Mouse (Mus musculus): ENCODE data around the gene Gm29735. TPM values are rescaled to one million over a fixed set of nuclear protein-coding genes. Genes with fewer than 3 reads are reported as not detected.
"Not testable (repeated sequence)": the region's sequence is repeated elsewhere in the genome, so short reads cannot be mapped to it uniquely, and the experiment has no call there.

Gene Gm29735
- not detected in 2 replicates for polyA plus RNA-seq (2014; fragmentation: Nextera tagmentation; extraction: Ambion mirVana)

GRCm38 (mm10) chr7:142157013-142157412 lies at the start of gene Gm29735:
TSS of gene Gm29735 (minus strand) at chr7:142157113.
- not testable (repeated sequence) for H3K27ac ChIP-seq (ENCODE audit: low read depth, low read length); H3K36me3 ChIP-seq (ENCODE audit: control insufficient read depth, insufficient read depth, low read length); H3K9me3 ChIP-seq (ENCODE audit: control insufficient read depth, low read length); H3K4me1 ChIP-seq (ENCODE audit: control insufficient read depth, insufficient read depth, low read length); H3K27me3 ChIP-seq (ENCODE audit: control insufficient read depth, insufficient read depth, low read length); H3K4me2 ChIP-seq; H3K4me3 ChIP-seq (ENCODE audit: low read depth, low read length); ATAC-seq (ENCODE audit: low FRiP score); DNase-seq (ENCODE audit: low spot score, missing footprints); H3K9ac ChIP-seq (ENCODE audit: low read length)
- WGBS: 42% methylated on average over 2 of the region's 2 CpGs

DNA sequence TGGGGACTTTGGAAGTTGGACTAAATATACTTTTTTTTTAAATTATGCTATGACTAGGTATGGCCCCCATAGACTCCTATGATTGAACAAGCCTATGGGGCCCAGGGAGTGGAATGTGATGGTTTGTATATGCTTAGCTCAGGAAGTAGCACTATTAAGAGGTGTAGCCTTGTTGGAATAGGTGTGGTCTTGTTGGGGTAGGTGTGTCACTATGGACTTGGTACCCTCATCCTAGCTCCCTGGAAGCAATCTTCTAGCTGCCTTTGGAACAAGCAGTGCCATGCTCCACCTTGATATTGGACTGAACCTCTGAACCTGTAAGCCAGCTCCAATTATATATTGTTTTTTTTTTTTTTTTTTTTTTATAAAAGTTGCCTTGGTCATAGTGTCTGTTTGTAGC lies 48.6 kb upstream of the Gm29735 start:
- no peaks in the 10 kb centered on the region for H3K9me3 ChIP-seq (ENCODE audit: control insufficient read depth, low read length)
- no peaks in the 10 kb centered on the region for H3K4me1 ChIP-seq (ENCODE audit: control insufficient read depth, insufficient read depth, low read length)
- DNase-seq (ENCODE audit: low spot score, missing footprints) (no peak), ATAC-seq (ENCODE audit: low FRiP score) (no peak)
- no peak overlapping the region for H3K4me2 ChIP-seq
- H3K9ac ChIP-seq (ENCODE audit: low read length): no peak overlapping the region
- no peak overlapping the region for H3K4me3 ChIP-seq (ENCODE audit: low read depth, low read length)
- no peaks in the 10 kb centered on the region for H3K36me3 ChIP-seq (ENCODE audit: control insufficient read depth, insufficient read depth, low read length)
- no peaks in the 10 kb centered on the region for H3K27me3 ChIP-seq (ENCODE audit: control insufficient read depth, insufficient read depth, low read length)
- H3K27ac ChIP-seq (ENCODE audit: low read depth, low read length): no peak overlapping the region

DNA sequence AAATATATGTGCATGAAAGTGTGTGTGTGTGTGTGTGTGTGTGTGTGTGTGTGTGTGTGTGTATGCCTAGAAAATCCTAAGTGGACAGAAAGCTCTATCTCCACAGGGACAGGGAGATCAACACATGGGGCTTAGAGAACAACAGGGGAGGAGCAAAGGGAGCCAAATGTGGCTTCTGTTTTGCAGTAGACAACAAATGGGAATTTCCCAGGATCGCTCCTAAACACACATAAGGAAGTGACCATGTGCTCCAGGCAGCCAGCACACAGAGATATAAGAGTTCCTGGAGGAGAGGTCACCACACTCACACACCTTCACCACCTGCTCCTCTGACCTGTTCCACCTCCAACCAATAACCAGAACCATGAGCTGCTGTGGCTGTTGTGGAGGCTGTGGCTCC lies 44.2 kb upstream of the Gm29735 start, which contains the start of gene Krtap5-3:
Gene Krtap5-3, plus strand, starts transcription at position 301 of the 400 bp plus-strand sequence.
- WGBS: 79% methylated on average over 1 of the region's 1 CpGs
- no peak for ATAC-seq (ENCODE audit: low FRiP score)

DNA sequence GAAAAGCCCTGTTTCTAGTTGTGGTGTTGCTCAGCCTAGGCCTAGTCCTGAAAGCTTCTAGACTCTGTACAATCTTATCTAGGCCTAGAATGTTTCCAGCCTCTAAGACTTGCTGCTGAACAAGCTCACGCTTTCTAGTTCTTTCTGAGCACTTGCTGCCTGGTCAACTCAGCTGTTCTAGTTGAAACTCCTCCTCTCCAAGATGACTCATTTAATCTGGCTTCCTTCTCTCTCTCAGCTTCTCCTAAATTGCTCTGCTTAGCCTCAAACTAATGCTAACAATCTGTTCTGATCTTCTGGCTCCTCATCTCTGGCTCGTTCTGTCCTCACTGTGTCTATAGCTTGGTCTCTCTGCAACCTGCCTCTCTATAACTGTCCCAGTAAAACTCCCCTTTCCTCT lies 41.8 kb upstream of the Gm29735 start:
- Histone ChIP-seq H3K4me3 (ENCODE audit: low read depth, low read length) (no peak overlapping the region), H3K4me2 (no peak overlapping the region), H3K4me1 (ENCODE audit: control insufficient read depth, insufficient read depth, low read length) (no peaks in the 10 kb centered on the region), H3K27me3 (ENCODE audit: control insufficient read depth, insufficient read depth, low read length) (no peaks in the 10 kb centered on the region), H3K27ac (ENCODE audit: low read depth, low read length) (no peak overlapping the region), H3K9ac (ENCODE audit: low read length) (no peak overlapping the region), H3K9me3 (ENCODE audit: control insufficient read depth, low read length) (no peaks in the 10 kb centered on the region), H3K36me3 (ENCODE audit: control insufficient read depth, insufficient read depth, low read length) (no peaks in the 10 kb centered on the region)
- DNase-seq (ENCODE audit: low spot score, missing footprints) (no peak), ATAC-seq (ENCODE audit: low FRiP score) (no peak)
- WGBS: 88% methylated on average over 2 of the region's 2 CpGs

More for the DNA sequence above, 44.2 kb upstream of the Gm29735 start, which contains the start of gene Krtap5-3:
- H3K9ac ChIP-seq (ENCODE audit: low read length): no peak within 1 kb of the TSS
- no peak within 1 kb of the TSS for H3K4me3 ChIP-seq (ENCODE audit: low read depth, low read length)
- no peaks in the 10 kb centered on the region for H3K4me1 ChIP-seq (ENCODE audit: control insufficient read depth, insufficient read depth, low read length)
- DNase-seq (ENCODE audit: low spot score, missing footprints): no peak
- H3K27ac ChIP-seq (ENCODE audit: low read depth, low read length): no peak within 1 kb of the TSS
- no peak within 1 kb of the TSS for H3K4me2 ChIP-seq
- no peaks in the 10 kb centered on the region for H3K9me3 ChIP-seq (ENCODE audit: control insufficient read depth, low read length)
- H3K27me3 ChIP-seq (ENCODE audit: control insufficient read depth, insufficient read depth, low read length): no peaks in the 10 kb centered on the region
- no peaks in the 10 kb centered on the region for H3K36me3 ChIP-seq (ENCODE audit: control insufficient read depth, insufficient read depth, low read length)

DNA sequence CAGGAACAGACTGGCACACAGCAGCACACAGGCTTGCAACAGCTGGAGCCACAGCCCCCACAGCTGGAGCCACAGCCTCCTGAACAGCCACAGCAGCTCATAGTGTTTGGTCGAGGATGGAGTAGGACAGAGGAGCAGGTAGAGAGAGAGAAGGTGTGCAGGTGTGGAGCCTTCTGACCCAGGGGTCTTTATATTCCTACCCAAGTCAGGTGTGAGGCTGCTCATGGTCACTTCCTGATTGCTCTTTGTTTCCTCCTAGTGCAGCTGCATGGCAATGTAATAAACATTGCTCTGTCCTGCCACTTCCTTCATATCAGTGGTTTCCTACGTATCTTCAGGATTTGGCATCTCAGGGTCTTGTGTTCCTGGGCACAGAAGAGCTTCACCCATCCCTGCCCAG lies 33.4 kb upstream of the Gm29735 start, which contains the start of gene Gm10153:
Gene Gm10153, minus strand, starts transcription at position 101 of the 400 bp plus-strand sequence.
- no peaks in the 10 kb centered on the region for H3K4me1 ChIP-seq (ENCODE audit: control insufficient read depth, insufficient read depth, low read length)
- ATAC-seq (ENCODE audit: low FRiP score) (no peak), DNase-seq (ENCODE audit: low spot score, missing footprints) (no peak)
- no peak within 1 kb of the TSS for H3K27ac ChIP-seq (ENCODE audit: low read depth, low read length)
- H3K4me2 ChIP-seq: no peak within 1 kb of the TSS
- no peak within 1 kb of the TSS for H3K4me3 ChIP-seq (ENCODE audit: low read depth, low read length)
- H3K9ac ChIP-seq (ENCODE audit: low read length): no peak within 1 kb of the TSS
- H3K36me3 ChIP-seq (ENCODE audit: control insufficient read depth, insufficient read depth, low read length): no peaks in the 10 kb centered on the region
- no peaks in the 10 kb centered on the region for H3K27me3 ChIP-seq (ENCODE audit: control insufficient read depth, insufficient read depth, low read length)
- WGBS: 57% methylated on average over 2 of the region's 2 CpGs
- no peaks in the 10 kb centered on the region for H3K9me3 ChIP-seq (ENCODE audit: control insufficient read depth, low read length)

DNA sequence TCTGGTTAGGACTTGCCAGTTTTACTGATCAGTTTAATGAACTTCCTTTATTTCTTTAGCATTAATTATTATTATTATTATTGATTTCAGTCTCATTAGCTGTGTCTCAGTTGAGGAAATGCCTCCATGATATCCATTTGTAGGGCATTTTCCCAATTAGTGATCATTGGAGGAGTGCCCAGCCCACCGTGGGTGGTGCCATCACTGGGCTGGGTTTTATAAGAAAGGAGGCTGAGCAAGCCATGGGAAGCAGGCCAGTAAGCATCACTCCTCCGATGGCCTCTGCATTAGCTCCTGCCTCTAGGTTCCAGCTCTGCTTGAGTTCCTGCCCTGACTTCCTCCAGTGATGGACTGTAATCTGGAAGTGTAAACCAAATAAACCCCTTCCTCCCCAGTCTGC lies 31.2 kb upstream of the Gm29735 start:
- no peak for DNase-seq (ENCODE audit: low spot score, missing footprints)
- WGBS: 81% methylated on average over 2 of the region's 2 CpGs
- H3K9me3 ChIP-seq (ENCODE audit: control insufficient read depth, low read length): no peaks in the 10 kb centered on the region
- H3K4me2 ChIP-seq: no peak overlapping the region
- H3K36me3 ChIP-seq (ENCODE audit: control insufficient read depth, insufficient read depth, low read length): no peaks in the 10 kb centered on the region
- no peak for ATAC-seq (ENCODE audit: low FRiP score)
- H3K9ac ChIP-seq (ENCODE audit: low read length): no peak overlapping the region
- H3K27ac ChIP-seq (ENCODE audit: low read depth, low read length): no peak overlapping the region
- no peak overlapping the region for H3K4me3 ChIP-seq (ENCODE audit: low read depth, low read length)
- no peaks in the 10 kb centered on the region for H3K4me1 ChIP-seq (ENCODE audit: control insufficient read depth, insufficient read depth, low read length)
- H3K27me3 ChIP-seq (ENCODE audit: control insufficient read depth, insufficient read depth, low read length): no peaks in the 10 kb centered on the region

DNA sequence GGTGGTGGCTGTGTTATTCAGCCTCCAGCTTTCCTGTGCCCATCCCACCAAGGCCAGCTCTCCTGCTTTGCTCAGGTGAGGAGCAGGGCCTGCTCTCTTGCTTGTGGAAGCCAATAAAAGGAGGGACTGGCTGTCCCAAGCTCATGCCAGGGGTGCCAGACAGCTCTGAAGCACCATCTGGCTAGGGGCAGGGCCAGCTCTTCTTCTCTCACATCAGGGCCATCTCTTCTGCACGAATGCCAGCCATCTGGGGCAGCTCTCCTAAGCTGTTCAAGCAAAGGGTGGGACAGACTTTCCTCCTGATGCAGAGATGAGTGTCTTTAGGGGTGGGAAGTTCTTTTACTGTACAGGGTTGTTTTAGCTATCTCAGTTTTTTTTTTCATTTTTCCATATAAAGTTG lies 24.1 kb upstream of the Gm29735 start:
- no peak for DNase-seq (ENCODE audit: low spot score, missing footprints)
- H3K4me1 ChIP-seq (ENCODE audit: control insufficient read depth, insufficient read depth, low read length): no peaks in the 10 kb centered on the region
- H3K4me2 ChIP-seq: no peak overlapping the region
- ATAC-seq (ENCODE audit: low FRiP score): no peak
- H3K4me3 ChIP-seq (ENCODE audit: low read depth, low read length): no peak overlapping the region
- WGBS: 35% methylated on average over 1 of the region's 1 CpGs
- H3K27ac ChIP-seq (ENCODE audit: low read depth, low read length): no peak overlapping the region
- H3K27me3 ChIP-seq (ENCODE audit: control insufficient read depth, insufficient read depth, low read length): no peaks in the 10 kb centered on the region
- no peaks in the 10 kb centered on the region for H3K9me3 ChIP-seq (ENCODE audit: control insufficient read depth, low read length)
- no peak overlapping the region for H3K9ac ChIP-seq (ENCODE audit: low read length)
- no peaks in the 10 kb centered on the region for H3K36me3 ChIP-seq (ENCODE audit: control insufficient read depth, insufficient read depth, low read length)

- WGBS: 71% methylated on average over 1 of the region's 1 CpGs
- Histone ChIP-seq H3K27me3 (ENCODE audit: control insufficient read depth, insufficient read depth, low read length) (no peaks in the 10 kb centered on the region), H3K27ac (ENCODE audit: low read depth, low read length) (no peak overlapping the region), H3K4me2 (no peak overlapping the region), H3K9ac (ENCODE audit: low read length) (no peak overlapping the region), H3K9me3 (ENCODE audit: control insufficient read depth, low read length) (no peaks in the 10 kb centered on the region), H3K36me3 (ENCODE audit: control insufficient read depth, insufficient read depth, low read length) (no peaks in the 10 kb centered on the region), H3K4me1 (ENCODE audit: control insufficient read depth, insufficient read depth, low read length) (no peaks in the 10 kb centered on the region), H3K4me3 (ENCODE audit: low read depth, low read length) (no peak overlapping the region)
- DNase-seq (ENCODE audit: low spot score, missing footprints) (no peak), ATAC-seq (ENCODE audit: low FRiP score) (no peak)
Measured at GRCm38 (mm10) chr7:142178685-142179084, 21.8 kb upstream of the Gm29735 start.

DNA sequence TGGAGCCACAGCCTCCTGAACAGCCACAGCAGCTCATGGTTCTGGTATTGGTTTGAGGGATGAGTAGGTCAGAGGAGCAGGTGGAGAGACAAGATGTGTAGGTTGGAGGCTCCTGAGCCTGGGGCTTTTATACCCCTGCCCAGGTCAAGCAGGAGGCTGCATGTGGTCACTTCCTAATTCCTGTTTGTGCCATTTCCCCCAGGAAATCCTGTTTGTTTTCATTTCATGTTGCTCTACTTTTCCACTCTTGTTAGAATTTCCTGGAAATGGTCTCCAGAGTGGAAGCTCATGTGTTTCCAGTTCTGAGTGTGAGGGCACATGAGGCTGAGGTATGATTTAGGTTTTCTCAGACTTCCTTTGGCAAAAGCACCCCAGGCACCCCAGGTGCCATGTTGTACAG lies 19.0 kb upstream of the Gm29735 start, which contains the start of gene Krtap5-2:
Gene Krtap5-2, minus strand, starts transcription at position 101 of the 400 bp plus-strand sequence.
- H3K4me2 ChIP-seq; DNase-seq (ENCODE audit: low spot score, missing footprints); ATAC-seq (ENCODE audit: low FRiP score); H3K9ac ChIP-seq (ENCODE audit: low read length); H3K4me3 ChIP-seq (ENCODE audit: low read depth, low read length); H3K36me3 ChIP-seq (ENCODE audit: control insufficient read depth, insufficient read depth, low read length); H3K9me3 ChIP-seq (ENCODE audit: control insufficient read depth, low read length); H3K27me3 ChIP-seq (ENCODE audit: control insufficient read depth, insufficient read depth, low read length); H3K4me1 ChIP-seq (ENCODE audit: control insufficient read depth, insufficient read depth, low read length); H3K27ac ChIP-seq (ENCODE audit: low read depth, low read length): not testable (repeated sequence)

Data from midbrain, embryonic 11.5 days (tissue).